Comparison of ENCODE assay signal across 8 mouse cellular contexts in the genomic region with DNA sequence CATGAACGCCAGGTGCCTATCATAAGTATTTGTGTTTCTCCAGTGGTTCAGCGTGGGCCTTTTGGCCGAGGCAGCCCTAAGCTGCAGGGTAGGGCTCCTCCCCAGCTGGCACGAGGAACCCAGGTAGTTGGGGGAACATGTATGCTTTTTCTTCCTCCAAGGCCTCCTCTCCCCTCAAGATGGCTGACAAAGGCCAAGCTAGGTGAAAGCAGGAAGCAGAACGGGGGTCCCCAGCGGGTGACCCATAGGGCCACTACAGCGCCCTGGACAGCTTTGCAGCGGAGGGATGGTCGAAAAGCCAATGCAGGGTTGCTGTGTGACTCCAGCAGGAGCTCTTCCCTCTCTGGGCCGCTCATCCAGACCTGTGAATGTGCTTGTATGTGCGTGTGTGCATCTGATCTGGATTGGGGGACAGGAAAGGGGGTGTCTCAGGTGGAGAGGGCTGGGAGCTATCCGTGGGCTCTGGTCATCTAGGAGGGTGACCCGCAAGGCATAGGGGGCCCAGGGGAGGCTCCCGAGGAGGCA. TPM values are rescaled to one million over a fixed set of nuclear protein-coding genes. Genes with fewer than 3 reads are reported as not detected.
A peak's percentile ranks its signal among the peaks of the same experiment; 100 is the strongest.
DNase-seq lines count a peak whose midpoint lies in the region; ATAC-seq and TF ChIP-seq lines count a peak whose summit lies in the region.
"Had no signal": no experiment of that assay in that cellular context is flagged by ENCODE, and none has a peak within 500 bp of the region (broad histone marks: within the 10 kb centered on the region; RNA-seq: fewer than 3 reads in every experiment).

No protein-coding gene starts in this region.

- TF ChIP-seq CTCF in spleen, adult 2 months (IDR thresholded peaks at IDR 0.05; ENCODE audit: extremely low read depth, insufficient read depth, insufficient read length, insufficient replicate concordance): no peak
- TF ChIP-seq CTCF in small intestine, adult 2 months (IDR thresholded peaks at IDR 0.05; ENCODE audit: extremely low read depth, insufficient read length, insufficient replicate concordance, low read depth, low read length): no peak

- peak overlapping the region; percentile 92; the same call in 1 of the 2 replicates for H3K4me3 ChIP-seq in spleen, adult 2 months (ENCODE audit: extremely low read depth, insufficient read depth, insufficient read length)
- H3K4me3 ChIP-seq in forebrain, embryonic 12.5 days (replicated peaks): peak overlapping the region; percentile 88
- H3K4me3 ChIP-seq in limb, embryonic 13.5 days: peak overlapping the region; percentile 80
- peak overlapping the region; percentile 85 for H3K4me3 ChIP-seq in small intestine, adult 2 months (ENCODE audit: low read depth, low read length)

- H3K36me3 ChIP-seq in spleen, adult 2 months (ENCODE audit: control insufficient read depth, insufficient read depth, low read length): no peaks in the 10 kb centered on the region
- H3K36me3 ChIP-seq in forebrain, embryonic 12.5 days (replicated peaks): no peaks in the 10 kb centered on the region
- no peaks in the 10 kb centered on the region for H3K36me3 ChIP-seq in limb, embryonic 13.5 days
- no peaks in the 10 kb centered on the region for H3K36me3 ChIP-seq in small intestine, adult 2 months (ENCODE audit: control insufficient read depth, insufficient read depth, low read length)

- H3K27me3 ChIP-seq in spleen, adult 2 months (ENCODE audit: control insufficient read depth, insufficient read depth, low read length): no peaks in the 10 kb centered on the region
- peaks cover 29% of the 10 kb centered on the region for H3K27me3 ChIP-seq in forebrain, embryonic 12.5 days
- peaks cover 4% of the 10 kb centered on the region; the same call in 1 of the 2 replicates for H3K27me3 ChIP-seq in limb, embryonic 13.5 days
- no peaks in the 10 kb centered on the region for H3K27me3 ChIP-seq in small intestine, adult 2 months (ENCODE audit: control insufficient read depth, insufficient read depth, low read length)

- H3K4me1 ChIP-seq in spleen, adult 2 months (ENCODE audit: control insufficient read depth, insufficient read depth, insufficient read length): peaks cover 9% of the 10 kb centered on the region; the same call in 1 of the 2 replicates
- peaks cover 26% of the 10 kb centered on the region for H3K4me1 ChIP-seq in forebrain, embryonic 12.5 days
- peaks cover 11% of the 10 kb centered on the region for H3K4me1 ChIP-seq in limb, embryonic 13.5 days
- H3K4me1 ChIP-seq in small intestine, adult 2 months (ENCODE audit: control insufficient read depth, insufficient read depth, insufficient read length, low read length): 0 out of 2 replicates have a peak, but pooled peaks cover 3% of the 10 kb centered on the region

- TF ChIP-seq POLR2A in spleen, adult 2 months (IDR thresholded peaks at IDR 0.05; ENCODE audit: low read depth, low read length): no peak
- no peak for TF ChIP-seq POLR2A in small intestine, adult 2 months (IDR thresholded peaks at IDR 0.05; ENCODE audit: low read depth, low read length)

- no peak overlapping the region for H3K27ac ChIP-seq in spleen, adult 2 months (ENCODE audit: insufficient read depth, low read length)
- H3K27ac ChIP-seq in forebrain, embryonic 12.5 days: peak overlapping the region; percentile 70; the same call in 1 of the 2 replicates
- no peak overlapping the region; the same call in 1 of the 2 replicates for H3K27ac ChIP-seq in limb, embryonic 13.5 days
- no peak overlapping the region for H3K27ac ChIP-seq in small intestine, adult 2 months (ENCODE audit: insufficient read depth, low read depth, low read length)

- WGBS in spleen, adult 2 months: 41% methylated on average over 14 of the region's 14 CpGs
- 14% methylated on average over 14 of the region's 14 CpGs for WGBS in forebrain, embryonic 12.5 days
- 15% methylated on average over 14 of the region's 14 CpGs for WGBS in limb, embryonic 13.5 days
- 32% methylated on average over 14 of the region's 14 CpGs for WGBS in small intestine, adult 2 months

- peak overlapping the region; percentile 86 for H3K9ac ChIP-seq in forebrain, embryonic 12.5 days
- peak overlapping the region; percentile 76 for H3K9ac ChIP-seq in limb, embryonic 13.5 days

- H3K9me3 ChIP-seq in forebrain, embryonic 12.5 days: no peaks in the 10 kb centered on the region
- no peaks in the 10 kb centered on the region for H3K9me3 ChIP-seq in limb, embryonic 13.5 days

- no peak for ATAC-seq in forebrain, embryonic 12.5 days (ENCODE audit: low FRiP score)
- ATAC-seq in limb, embryonic 13.5 days (ENCODE audit: low FRiP score, low read depth): no peak

- DNase-seq in spleen, adult 2 months (ENCODE audit: low read depth in 1 of 2, low spot score in 2 of 2): no peak
- DNase-seq in spleen, postnatal 14 days (ENCODE audit: low spot score in 2 of 2): no peak
- DNase-seq in kidney, adult 9 months: no peak
- DNase-seq in left cerebral cortex, adult 18-20 months (ENCODE audit: low spot score in 2 of 2): no peak

- H3K4me2 ChIP-seq in forebrain, embryonic 12.5 days: peak overlapping the region; percentile 74
- H3K4me2 ChIP-seq in limb, embryonic 13.5 days (replicated peaks): peak overlapping the region; percentile 98

RNA-seq across cellular contexts. Expression of gene Dnmt3b, which starts 0.4 kb away (rescaled TPM):
- polyA plus RNA-seq in spleen, adult 2 months (2012; rRNA removed): 2.4 and 2.9 TPM in 2 replicates
- 9.2 and 10.7 TPM in 2 replicates for polyA plus RNA-seq in forebrain, embryonic 12.5 days (2016; fragmentation: Nextera tagmentation; extraction: Ambion mirVana)
- polyA plus RNA-seq in limb, embryonic 13.5 days (2015; fragmentation: Nextera tagmentation; extraction: Ambion mirVana): 10.8 and 11.1 TPM in 2 replicates
- 0.61 and 0.98 TPM in 2 replicates for polyA plus RNA-seq in small intestine, adult 2 months (2012; rRNA removed)
- total RNA-seq in left cerebral cortex, adult 18-20 months (2021): under 1 TPM; 0.47 to 0.58 TPM

RNA-seq across cellular contexts. Expression of gene Commd7, which starts 16.3 kb away (rescaled TPM):
- polyA plus RNA-seq in spleen, adult 2 months (2012; rRNA removed): 13.2 and 15.3 TPM in 2 replicates
- 67.3 and 68.6 TPM in 2 replicates for polyA plus RNA-seq in forebrain, embryonic 12.5 days (2016; fragmentation: Nextera tagmentation; extraction: Ambion mirVana)
- polyA plus RNA-seq in limb, embryonic 13.5 days (2015; fragmentation: Nextera tagmentation; extraction: Ambion mirVana): 77.0 and 79.4 TPM in 2 replicates
- 9.0 and 16.2 TPM in 2 replicates for polyA plus RNA-seq in small intestine, adult 2 months (2012; rRNA removed)
- 10 to 100 TPM; 28.7 to 30.3 TPM for total RNA-seq in left cerebral cortex, adult 18-20 months (2021)

RNA-seq across cellular contexts. Expression of gene Dnmt3c, which starts 47.6 kb away (rescaled TPM):
- polyA plus RNA-seq in spleen, adult 2 months (2012; rRNA removed): 0.07 and 0.12 TPM in 2 replicates
- polyA plus RNA-seq in forebrain, embryonic 12.5 days (2016; fragmentation: Nextera tagmentation; extraction: Ambion mirVana): 0.10 TPM in 1 of 2 replicates, not detected in the other
- not detected in 2 replicates for polyA plus RNA-seq in limb, embryonic 13.5 days (2015; fragmentation: Nextera tagmentation; extraction: Ambion mirVana)
- not detected in 2 replicates for polyA plus RNA-seq in small intestine, adult 2 months (2012; rRNA removed)
- total RNA-seq in left cerebral cortex, adult 18-20 months (2021): not detected
- total RNA-seq: heart, postnatal 14 days had no signal
